Mouse (Mus musculus): ENCODE data around the gene Aph1a. TPM values are rescaled to one million over a fixed set of nuclear protein-coding genes. Genes with fewer than 3 reads are reported as not detected.

Aph1a gene
- total and polyA plus RNA-seq, 2 experiments from 2014 or later = 50.8 to 138 TPM

DNA sequence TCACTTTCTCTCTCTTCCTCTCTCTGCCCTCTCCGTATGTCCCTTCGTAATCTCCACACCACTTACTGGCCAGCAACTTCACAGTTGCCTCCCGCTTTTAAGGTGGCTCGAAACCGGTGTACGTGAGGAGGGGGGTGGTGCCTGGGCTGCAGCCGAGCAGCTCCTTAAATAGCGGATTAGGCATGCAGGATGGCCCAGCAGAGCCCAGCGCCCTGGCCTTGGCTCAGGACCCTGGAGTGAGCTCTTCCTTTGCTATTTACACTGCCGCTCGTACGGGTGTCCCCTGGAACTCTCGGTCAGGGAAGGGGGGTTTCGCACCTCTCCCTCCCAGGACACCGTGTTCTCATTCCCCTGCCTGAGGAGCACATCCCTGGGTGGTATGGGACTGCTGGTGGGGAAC lies 10.8 kb downstream of the Aph1a start, which contains the start of gene Car14:
Gene Car14, minus strand, starts transcription at position 124 of the 400 bp plus-strand sequence.
- H3K4me2 ChIP-seq (ENCODE audit: low read depth, low read length) = peak within 1 kb of the TSS; percentile 77
- peak within 1 kb of the TSS; percentile 46 for H3K4me3 ChIP-seq (ENCODE audit: low read depth, low read length)
- peak within 1 kb of the TSS; percentile 86 for H3K27ac ChIP-seq (ENCODE audit: low read depth)
- 0% methylated on average over 15 of the region's 15 CpGs for WGBS
- ATAC-seq (ENCODE audit: insufficient read depth, low read depth) (peak; percentile 61), DNase-seq (ENCODE audit: low spot score) (peak; percentile 69)
- no peaks in the 10 kb centered on the region for H3K27me3 ChIP-seq (ENCODE audit: control insufficient read depth, insufficient read depth, low read length)
- no peaks in the 10 kb centered on the region for H3K9me3 ChIP-seq (replicated peaks; ENCODE audit: control insufficient read depth, low read length)
- H3K4me1 ChIP-seq (ENCODE audit: control insufficient read depth, insufficient read depth) = peaks cover 26% of the 10 kb centered on the region
- H3K36me3 ChIP-seq (replicated peaks; ENCODE audit: control insufficient read depth, insufficient read depth, low read length) = no peaks in the 10 kb centered on the region
- H3K9ac ChIP-seq (replicated peaks; ENCODE audit: low read depth, low read length) = peak within 1 kb of the TSS; percentile 70
- TF ChIP-seq EP300 (IDR thresholded peaks at IDR 0.05; ENCODE audit: low read depth) (0 out of 2 replicates have a peak, but pooled peaks have one; percentile 31), CTCF (IDR thresholded peaks at IDR 0.05; ENCODE audit: low read depth) (no peak)

GRCm38 (mm10) chr3:95905146-95905939 lies 11.6 kb downstream of the Aph1a start:
- H3K27ac ChIP-seq (ENCODE audit: low read depth) = peak overlapping the region; percentile 86
- H3K9ac ChIP-seq (replicated peaks; ENCODE audit: low read depth, low read length) = peak overlapping the region; percentile 70; the same call in 1 of the 2 replicates
- peaks cover 26% of the 10 kb centered on the region for H3K4me1 ChIP-seq (ENCODE audit: control insufficient read depth, insufficient read depth)
- H3K9me3 ChIP-seq (replicated peaks; ENCODE audit: control insufficient read depth, low read length) = no peaks in the 10 kb centered on the region
- peak; percentile 35 for ATAC-seq (ENCODE audit: insufficient read depth, low read depth)
- H3K36me3 ChIP-seq (replicated peaks; ENCODE audit: control insufficient read depth, insufficient read depth, low read length) = no peaks in the 10 kb centered on the region
- H3K4me3 ChIP-seq (ENCODE audit: low read depth, low read length) = peak overlapping the region; percentile 46
- WGBS = under 1% methylated on average over 18 of the region's 18 CpGs
- no peak for TF ChIP-seq EP300 (IDR thresholded peaks at IDR 0.05; ENCODE audit: low read depth)
- no peak for TF ChIP-seq CTCF (IDR thresholded peaks at IDR 0.05; ENCODE audit: low read depth)
- no peaks in the 10 kb centered on the region for H3K27me3 ChIP-seq (ENCODE audit: control insufficient read depth, insufficient read depth, low read length)
- DNase-seq (ENCODE audit: low spot score) = peak; percentile 35
- peak overlapping the region; percentile 77 for H3K4me2 ChIP-seq (ENCODE audit: low read depth, low read length)

- TF ChIP-seq CTCF (IDR thresholded peaks at IDR 0.05; ENCODE audit: low read depth) (peak; percentile 58), EP300 (IDR thresholded peaks at IDR 0.05; ENCODE audit: low read depth) (no peak)
- H3K27me3 ChIP-seq (ENCODE audit: control insufficient read depth, insufficient read depth, low read length) = no peaks in the 10 kb centered on the region
- ATAC-seq (ENCODE audit: insufficient read depth, low read depth) (no peak), DNase-seq (ENCODE audit: low spot score) (peak; percentile 67)
- peak overlapping the region; percentile 46 for H3K4me3 ChIP-seq (ENCODE audit: low read depth, low read length)
- no peak overlapping the region for H3K9ac ChIP-seq (replicated peaks; ENCODE audit: low read depth, low read length)
- H3K4me1 ChIP-seq (ENCODE audit: control insufficient read depth, insufficient read depth) = peaks cover 26% of the 10 kb centered on the region
- peak overlapping the region; percentile 77 for H3K4me2 ChIP-seq (ENCODE audit: low read depth, low read length)
- no peaks in the 10 kb centered on the region for H3K9me3 ChIP-seq (replicated peaks; ENCODE audit: control insufficient read depth, low read length)
- peak overlapping the region; percentile 86; the same call in 1 of the 2 replicates for H3K27ac ChIP-seq (ENCODE audit: low read depth)
- H3K36me3 ChIP-seq (replicated peaks; ENCODE audit: control insufficient read depth, insufficient read depth, low read length) = no peaks in the 10 kb centered on the region
- WGBS = 2% methylated on average over 12 of the region's 12 CpGs
Observed at GRCm38 (mm10) chr3:95905940-95906492, 12.2 kb downstream of the Aph1a start.

- peak overlapping the region; percentile 46 for H3K4me3 ChIP-seq (ENCODE audit: low read depth, low read length)
- no peaks in the 10 kb centered on the region for H3K36me3 ChIP-seq (replicated peaks; ENCODE audit: control insufficient read depth, insufficient read depth, low read length)
- no peak overlapping the region for H3K27ac ChIP-seq (ENCODE audit: low read depth)
- H3K9ac ChIP-seq (replicated peaks; ENCODE audit: low read depth, low read length) = 0 out of 2 replicates have a peak overlapping the region, but pooled peaks have one; percentile 11
- no peak for TF ChIP-seq EP300 (IDR thresholded peaks at IDR 0.05; ENCODE audit: low read depth)
- peak; percentile 92 for TF ChIP-seq CTCF (IDR thresholded peaks at IDR 0.05; ENCODE audit: low read depth)
- H3K27me3 ChIP-seq (ENCODE audit: control insufficient read depth, insufficient read depth, low read length) = no peaks in the 10 kb centered on the region
- 0% methylated on average over 12 of the region's 12 CpGs for WGBS
- H3K4me1 ChIP-seq (ENCODE audit: control insufficient read depth, insufficient read depth) = peaks cover 21% of the 10 kb centered on the region
- H3K9me3 ChIP-seq (replicated peaks; ENCODE audit: control insufficient read depth, low read length) = no peaks in the 10 kb centered on the region
- peak; percentile 39 for DNase-seq (ENCODE audit: low spot score)
- ATAC-seq (ENCODE audit: insufficient read depth, low read depth) = no peak
- peak overlapping the region; percentile 77 for H3K4me2 ChIP-seq (ENCODE audit: low read depth, low read length)
Observed at GRCm38 (mm10) chr3:95906860-95907259, 13.1 kb downstream of the Aph1a start.

GRCm38 (mm10) chr3:95907613-95908012 lies 13.8 kb downstream of the Aph1a start:
- H3K9me3 ChIP-seq (replicated peaks; ENCODE audit: control insufficient read depth, low read length) = no peaks in the 10 kb centered on the region
- no peak overlapping the region for H3K27ac ChIP-seq (ENCODE audit: low read depth)
- DNase-seq (ENCODE audit: low spot score) (no peak), ATAC-seq (ENCODE audit: insufficient read depth, low read depth) (no peak)
- H3K9ac ChIP-seq (replicated peaks; ENCODE audit: low read depth, low read length) = no peak overlapping the region
- no peaks in the 10 kb centered on the region for H3K27me3 ChIP-seq (ENCODE audit: control insufficient read depth, insufficient read depth, low read length)
- H3K4me2 ChIP-seq (ENCODE audit: low read depth, low read length) = no peak overlapping the region
- H3K4me1 ChIP-seq (ENCODE audit: control insufficient read depth, insufficient read depth) = peaks cover 21% of the 10 kb centered on the region
- TF ChIP-seq EP300 (IDR thresholded peaks at IDR 0.05; ENCODE audit: low read depth) (no peak), CTCF (IDR thresholded peaks at IDR 0.05; ENCODE audit: low read depth) (no peak)
- 52% methylated on average over 4 of the region's 4 CpGs for WGBS
- H3K36me3 ChIP-seq (replicated peaks; ENCODE audit: control insufficient read depth, insufficient read depth, low read length) = no peaks in the 10 kb centered on the region
- no peak overlapping the region for H3K4me3 ChIP-seq (ENCODE audit: low read depth, low read length)
